Mouse (Mus musculus) MEL (cell line): Measurements from ENCODE around the gene Tmem178b. TPM values are rescaled to one million over a fixed set of nuclear protein-coding genes. Genes with fewer than 3 reads are reported as not detected.

Source experiments
- DNase-seq: peaks from one replicate; pipeline ENCODE4 v3.0.0; 2011; ENCODE audit warnings: low read depth, low spot score
- H3K27ac ChIP-seq: 2 replicates; pipeline ENCODE4 v1.5.1; 2012; ENCODE audit warnings: low read depth, mild to moderate bottlenecking, control low read depth, low read length, moderate library complexity; ENCODE audit not compliant: control insufficient read depth
- H3K27me3 ChIP-seq, 2 experiments: fragments of 150-350 bp in 1 of 2; sonication (generic) in 1 of 2; 2 replicates each; pipeline ENCODE4 v1.6.1; 2012; ENCODE audit warnings: low read length in 2 of 2, mild to moderate bottlenecking in 2 of 2, improper control_type of control experiment in 1 of 2, moderate library complexity in 1 of 2; ENCODE audit not compliant: insufficient read depth in 2 of 2, control insufficient read depth in 1 of 2
- H3K36me3 ChIP-seq, 2 experiments: 2 replicates each; pipeline ENCODE4 v1.6.1; 2012 to 2014; ENCODE audit warnings: low read length in 2 of 2, improper control_type of control experiment in 1 of 2, inconsistent platforms in 1 of 2, mild to moderate bottlenecking in 1 of 2; ENCODE audit not compliant: insufficient read depth in 2 of 2, control insufficient read depth in 1 of 2
- H3K4me1 ChIP-seq, 2 experiments: fragments of 150-350 bp in 1 of 2; sonication (generic) in 1 of 2; 2 replicates each; pipeline ENCODE4 v1.6.1; 2012; ENCODE audit warnings: low read length in 2 of 2, improper control_type of control experiment in 1 of 2, mild to moderate bottlenecking in 1 of 2; ENCODE audit not compliant: insufficient read depth in 2 of 2, control insufficient read depth in 1 of 2
- H3K4me3 ChIP-seq, 2 experiments: fragments of 150-350 bp in 1 of 2; sonication (generic) in 1 of 2; 2 replicates each; pipeline ENCODE4 v1.5.1; 2012; ENCODE audit warnings: low read depth in 2 of 2, low read length in 2 of 2, mild to moderate bottlenecking in 2 of 2, moderate library complexity in 2 of 2, control low read depth in 1 of 2, improper control_type of control experiment in 1 of 2; ENCODE audit not compliant: control insufficient read depth in 1 of 2, insufficient read depth in 1 of 2
- H3K79me2 ChIP-seq: 2 replicates; pipeline ENCODE4 v1.6.1; 2012; ENCODE audit warnings: mild to moderate bottlenecking, low read length, moderate library complexity; ENCODE audit not compliant: control insufficient read depth, poor library complexity, insufficient read depth
- H3K9ac ChIP-seq: 2 replicates; pipeline ENCODE4 v1.6.1; 2012; ENCODE audit warnings: low read depth, mild to moderate bottlenecking, control low read depth, low read length, moderate library complexity; ENCODE audit not compliant: control insufficient read depth, poor library complexity, severe bottlenecking
- H3K9me3 ChIP-seq: fragments of 150-350 bp; sonication (generic); replicated peaks from 2 replicates; pipeline ENCODE4 v1.6.1; 2012; ENCODE audit warnings: mild to moderate bottlenecking, low read length, improper control_type of control experiment, moderate library complexity; ENCODE audit not compliant: insufficient read depth
- BHLHE40 ChIP-seq: IDR thresholded peaks from 2 replicates; pipeline ENCODE4 v1.6.1; 2012; ENCODE audit warnings: low read depth, mild to moderate bottlenecking, inconsistent platforms, low read length, improper control_type of control experiment, borderline replicate concordance
- CHD1 ChIP-seq: IDR thresholded peaks from 2 replicates; pipeline ENCODE4 v1.6.1; 2012; ENCODE audit warnings: low read depth, mild to moderate bottlenecking, inconsistent platforms, low read length, improper control_type of control experiment
- CTCF ChIP-seq, 3 experiments: IDR thresholded peaks in 2 of 3; conservative IDR thresholded peaks in 1 of 3; 2 replicates each; pipeline ENCODE4 v1.5.1; 2011 to 2012; ENCODE audit warnings: low read length in 3 of 3, low read depth in 2 of 3, mild to moderate bottlenecking in 2 of 3, improper control_type of control experiment in 1 of 3, inconsistent platforms in 1 of 3, mixed read lengths in 1 of 3, moderate library complexity in 1 of 3; ENCODE audit not compliant: control insufficient read depth in 1 of 3, insufficient read depth in 1 of 3, poor library complexity in 1 of 3, severe bottlenecking in 1 of 3
- EP300 ChIP-seq, 2 experiments: IDR thresholded peaks; 2 replicates each; pipeline ENCODE4 v1.6.1; 2011; ENCODE audit warnings: improper control_type of control experiment in 2 of 2, low read length in 2 of 2, low read depth in 1 of 2, mild to moderate bottlenecking in 1 of 2
- ETS1 ChIP-seq: IDR thresholded peaks from 2 replicates; pipeline ENCODE4 v1.6.1; 2012; ENCODE audit warnings: low read depth, mild to moderate bottlenecking, inconsistent platforms, low read length, improper control_type of control experiment, moderate library complexity
- GABPA ChIP-seq: IDR thresholded peaks from 2 replicates; pipeline ENCODE4 v1.6.1; 2012; ENCODE audit warnings: low read depth, mild to moderate bottlenecking, inconsistent platforms, low read length, improper control_type of control experiment, moderate library complexity
- GATA1 ChIP-seq: IDR thresholded peaks from 2 replicates; pipeline ENCODE4 v1.6.1; 2011; ENCODE audit warnings: low read depth, low read length, improper control_type of control experiment
- JUND ChIP-seq: IDR thresholded peaks from 2 replicates; pipeline ENCODE4 v1.6.1; 2011; ENCODE audit warnings: low read depth, mild to moderate bottlenecking, improper control_type of control experiment, low read length
- KAT2A ChIP-seq: conservative IDR thresholded peaks from 2 replicates; pipeline ENCODE4 v1.6.1; 2012; ENCODE audit warnings: low read depth, low read length, improper control_type of control experiment, inconsistent platforms
- MAZ ChIP-seq: IDR thresholded peaks from 2 replicates; pipeline ENCODE4 v1.6.1; 2012; ENCODE audit warnings: low read depth, mild to moderate bottlenecking, inconsistent platforms, low read length, improper control_type of control experiment
- MXI1 ChIP-seq: IDR thresholded peaks from 2 replicates; pipeline ENCODE4 v1.6.1; 2011; ENCODE audit warnings: mild to moderate bottlenecking, low read depth, low read length, improper control_type of control experiment
- MYC ChIP-seq: IDR thresholded peaks from 2 replicates; pipeline ENCODE4 v1.6.1; 2011; ENCODE audit warnings: low read depth, mild to moderate bottlenecking, low read length, improper control_type of control experiment, moderate library complexity
- POLR2AphosphoS5 ChIP-seq: IDR thresholded peaks from 2 replicates; pipeline ENCODE4 v1.6.1; 2012; ENCODE audit warnings: low read depth, borderline replicate concordance, mild to moderate bottlenecking, inconsistent platforms, low read length, moderate library complexity, mixed read lengths
- SIN3A ChIP-seq: IDR thresholded peaks from 2 replicates; pipeline ENCODE4 v1.6.1; 2012; ENCODE audit warnings: low read length, improper control_type of control experiment, inconsistent platforms
- SMC3 ChIP-seq: IDR thresholded peaks from 2 replicates; pipeline ENCODE4 v1.6.1; 2011; ENCODE audit warnings: low read depth, low read length, improper control_type of control experiment
- TAL1 ChIP-seq: IDR thresholded peaks from 2 replicates; pipeline ENCODE4 v1.6.1; 2012; ENCODE audit warnings: mild to moderate bottlenecking, inconsistent platforms, low read length, moderate library complexity, mixed read lengths
- TBP ChIP-seq: IDR thresholded peaks from 2 replicates; pipeline ENCODE4 v1.8.0; 2011; ENCODE audit warnings: low read depth, low read length, improper control_type of control experiment
- USF1 ChIP-seq: IDR thresholded peaks from 2 replicates; pipeline ENCODE4 v1.6.1; 2014; ENCODE audit warnings: low read depth, mild to moderate bottlenecking, inconsistent platforms, low read length, improper control_type of control experiment, moderate library complexity
- USF2 ChIP-seq, 2 experiments: IDR thresholded peaks; 2 replicates each; pipeline ENCODE4 v1.6.1; 2011 to 2012; ENCODE audit warnings: improper control_type of control experiment in 2 of 2, low read length in 2 of 2, borderline replicate concordance in 1 of 2, inconsistent platforms in 1 of 2, low read depth in 1 of 2, mild to moderate bottlenecking in 1 of 2; ENCODE audit not compliant: insufficient read depth in 1 of 2
- ZKSCAN1 ChIP-seq: IDR thresholded peaks from 2 replicates; pipeline ENCODE4 v1.6.1; 2012; ENCODE audit warnings: low read depth, mild to moderate bottlenecking, inconsistent platforms, low read length, improper control_type of control experiment, moderate library complexity
- polyA plus RNA-seq, 2 experiments: library from polyadenylated mRNA; stranded (reverse) in 1 of 2; unstranded in 1 of 2; fragments of >175 nt in 1 of 2; fragments of >200 nt in 1 of 2; gene quantifications; 2 replicates each; pipeline versions ENCODE4 v1.2.1 to v1.2.4; 2012; ENCODE audit warnings: low replicate concordance in 2 of 2, low read depth in 1 of 2; ENCODE audit not compliant: insufficient read length in 2 of 2, insufficient read depth in 1 of 2, missing spikeins in 1 of 2
- total RNA-seq: library from RNA; depleted of rRNA; stranded (reverse); fragments of 300-350 nt; gene quantifications from 2 replicates; pipeline ENCODE4 v1.2.3, GENCODE M21; 2012

Gene Tmem178b
- total and polyA plus RNA-seq, 3 experiments: not detected

GRCm38 (mm10) chr6:40009718-40010117, 136.6 kb downstream of the Tmem178b start:
- no peaks in the 10 kb centered on the region for H3K27me3 ChIP-seq
- H3K27ac ChIP-seq: no peak overlapping the region
- no peaks in the 10 kb centered on the region for H3K36me3 ChIP-seq
- no peaks in the 10 kb centered on the region for H3K9me3 ChIP-seq
- H3K79me2 ChIP-seq: no peaks in the 10 kb centered on the region
- no peak overlapping the region for H3K4me3 ChIP-seq
- H3K9ac ChIP-seq: no peak overlapping the region
- no peaks in the 10 kb centered on the region for H3K4me1 ChIP-seq
- no peak for TF ChIP-seq GABPA
- no peak for TF ChIP-seq GATA1
- no peak for TF ChIP-seq CTCF (IDR thresholded peaks at IDR 0.05 in 2 of 3, conservative IDR thresholded peaks at IDR 0.05 in 1 of 3; ENCODE audit: control insufficient read depth in 1 of 3, insufficient read depth in 1 of 3, low read depth in 2 of 3, low read length in 3 of 3, poor library complexity in 1 of 3, severe bottlenecking in 1 of 3)
- no peak for TF ChIP-seq POLR2AphosphoS5
- no peak for TF ChIP-seq ETS1
- no peak for TF ChIP-seq SIN3A
- TF ChIP-seq USF1: no peak
- TF ChIP-seq KAT2A: no peak
- no peak for TF ChIP-seq TAL1
- TF ChIP-seq MYC: no peak
- no peak for TF ChIP-seq BHLHE40
- no peak for TF ChIP-seq JUND
- no peak for TF ChIP-seq SMC3
- no peak for DNase-seq

DNA sequence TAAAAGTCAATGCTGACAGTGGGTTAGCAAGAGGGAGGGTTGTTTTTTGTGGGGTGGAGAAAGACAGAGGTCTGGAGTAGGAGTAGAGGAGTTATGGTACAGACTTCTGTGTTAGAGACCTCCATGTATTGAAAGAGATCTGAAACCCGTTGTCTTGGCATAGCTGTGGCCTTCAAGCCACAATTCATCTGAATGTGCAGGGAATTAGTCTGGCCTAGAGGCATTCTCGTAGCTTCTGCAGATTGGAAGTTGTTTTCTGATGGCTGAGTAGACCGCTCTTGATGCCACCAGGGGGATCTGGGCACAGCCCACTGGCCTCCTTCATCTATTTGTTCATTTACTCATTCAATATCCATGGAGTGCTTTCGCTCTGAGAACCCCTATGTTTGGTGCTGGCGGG, 138.0 kb downstream of the Tmem178b start:
- no peaks in the 10 kb centered on the region for H3K4me1 ChIP-seq
- H3K9me3 ChIP-seq: no peaks in the 10 kb centered on the region
- H3K4me3 ChIP-seq: no peak overlapping the region
- DNase-seq: no peak
- H3K9ac ChIP-seq: no peak overlapping the region
- no peaks in the 10 kb centered on the region for H3K79me2 ChIP-seq
- H3K27me3 ChIP-seq: no peaks in the 10 kb centered on the region
- no peak for TF ChIP-seq KAT2A
- no peak for TF ChIP-seq TBP
- no peak for TF ChIP-seq MXI1
- no peak for TF ChIP-seq ZKSCAN1
- TF ChIP-seq EP300 (IDR thresholded peaks at IDR 0.05; ENCODE audit: low read depth in 1 of 2, low read length in 2 of 2): no peak
- H3K36me3 ChIP-seq: no peaks in the 10 kb centered on the region
- no peak overlapping the region for H3K27ac ChIP-seq

- TF ChIP-seq ZKSCAN1: no peak
- TF ChIP-seq USF2 (IDR thresholded peaks at IDR 0.05; ENCODE audit: borderline replicate concordance in 1 of 2, insufficient read depth in 1 of 2, low read depth in 1 of 2, low read length in 2 of 2): no peak
- no peak for TF ChIP-seq TBP
- TF ChIP-seq TAL1: no peak
- TF ChIP-seq SIN3A: no peak
- no peak for TF ChIP-seq GATA1
- TF ChIP-seq MAZ: no peak
- no peak for TF ChIP-seq USF1
- TF ChIP-seq CHD1: no peak
- TF ChIP-seq POLR2AphosphoS5: no peak
- no peak for TF ChIP-seq BHLHE40
- no peaks in the 10 kb centered on the region for H3K4me1 ChIP-seq
- H3K4me3 ChIP-seq: no peak overlapping the region
- peak; percentile 10 for DNase-seq
- no peaks in the 10 kb centered on the region for H3K36me3 ChIP-seq
- H3K9me3 ChIP-seq: no peaks in the 10 kb centered on the region
- H3K27ac ChIP-seq: no peak overlapping the region
- H3K9ac ChIP-seq: no peak overlapping the region
- no peaks in the 10 kb centered on the region for H3K27me3 ChIP-seq
- no peaks in the 10 kb centered on the region for H3K79me2 ChIP-seq
Measured at GRCm38 (mm10) chr6:40011609-40012008, 138.5 kb downstream of the Tmem178b start.
